Mouse (Mus musculus) ES-Bruce4 (cell line): ENCODE data around the gene Gm9733. TPM values are rescaled to one million over a fixed set of nuclear protein-coding genes. Genes with fewer than 3 reads are reported as not detected.
A peak's percentile ranks its signal among the peaks of the same experiment; 100 is the strongest.

ENCODE experiments used
- H3K27ac ChIP-seq: 2 replicates; pipeline ENCODE4 v1.5.1; 2012; ENCODE audit warnings: low read length, inconsistent platforms; ENCODE audit not compliant: insufficient read depth
- H3K27me3 ChIP-seq: 2 replicates; pipeline ENCODE4 v1.6.1; 2012; ENCODE audit warnings: mild to moderate bottlenecking, low read length, inconsistent platforms; ENCODE audit not compliant: control insufficient read depth, poor library complexity, insufficient read depth, severe bottlenecking
- H3K36me3 ChIP-seq: 2 replicates; pipeline ENCODE4 v1.6.1; 2012; ENCODE audit warnings: inconsistent platforms, mild to moderate bottlenecking, low read length, moderate library complexity; ENCODE audit not compliant: control insufficient read depth, poor library complexity, insufficient read depth, severe bottlenecking
- H3K4me1 ChIP-seq: one replicate; pipeline ENCODE4 v1.8.1; 2011; ENCODE audit warnings: low read length; ENCODE audit not compliant: control insufficient read depth, insufficient read depth
- H3K4me3 ChIP-seq: 2 replicates; pipeline ENCODE4 v1.5.1; 2011; ENCODE audit warnings: low read depth, mild to moderate bottlenecking, low read length
- H3K9ac ChIP-seq: 2 replicates; pipeline ENCODE4 v1.6.1; 2012; ENCODE audit warnings: low read depth, mild to moderate bottlenecking, inconsistent platforms; ENCODE audit not compliant: poor library complexity, severe bottlenecking
- H3K9me3 ChIP-seq: replicated peaks from 2 replicates; pipeline ENCODE4 v1.6.1; 2012; ENCODE audit warnings: mild to moderate bottlenecking, low read length, inconsistent platforms; ENCODE audit not compliant: control insufficient read depth, poor library complexity, insufficient read depth, severe bottlenecking
- CTCF ChIP-seq: IDR thresholded peaks from one replicate; pipeline ENCODE4 v1.8.1; 2011; ENCODE audit warnings: low read depth, low read length
- EP300 ChIP-seq: IDR thresholded peaks from 2 replicates; pipeline ENCODE4 v1.6.1; 2011; ENCODE audit warnings: low read depth, low read length; ENCODE audit not compliant: insufficient read depth
- POLR2A ChIP-seq: IDR thresholded peaks from one replicate; pipeline ENCODE4 v1.8.1; 2011; ENCODE audit warnings: low read length; ENCODE audit not compliant: insufficient read depth
- polyA plus RNA-seq: library from polyadenylated mRNA; stranded (reverse); fragments of >200 nt; gene quantifications from 2 replicates; pipeline ENCODE4 v1.2.4, GENCODE M21; 2011; ENCODE audit warnings: low read depth; ENCODE audit not compliant: missing spikeins, insufficient read depth, insufficient read length

Gene Gm9733
- polyA plus RNA-seq, 1 experiment: not detected

DNA sequence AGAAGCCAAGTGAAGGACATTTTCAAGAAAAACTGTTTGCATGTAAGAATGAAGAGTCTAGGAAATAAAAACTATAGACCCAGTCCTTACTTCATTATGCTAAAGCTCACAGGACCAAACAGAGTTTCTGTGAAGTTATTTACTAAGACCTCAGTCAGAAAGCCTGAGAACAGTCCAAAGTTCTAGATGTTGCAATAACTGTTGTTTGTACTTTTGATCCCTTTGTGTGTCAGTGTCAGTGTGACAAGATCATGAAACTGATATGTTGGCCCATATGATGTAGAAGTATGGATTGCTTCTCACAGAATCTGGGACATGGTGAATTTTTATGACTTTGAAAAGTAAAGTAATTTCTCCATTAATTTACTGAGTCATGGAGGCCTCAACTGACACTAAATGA lies 2.6 kb downstream of the Gm9733 start:
- H3K4me1 ChIP-seq: no peaks in the 10 kb centered on the region
- no peaks in the 10 kb centered on the region; the same call in 1 of the 2 replicates for H3K27me3 ChIP-seq
- H3K27ac ChIP-seq: no peak overlapping the region
- no peaks in the 10 kb centered on the region for H3K36me3 ChIP-seq
- no peak for TF ChIP-seq CTCF
- no peak for TF ChIP-seq POLR2A
- TF ChIP-seq EP300: no peak
- no peak overlapping the region for H3K4me3 ChIP-seq
- no peak overlapping the region for H3K9ac ChIP-seq
- peaks cover under 1% of the 10 kb centered on the region; the same call in 1 of the 2 replicates for H3K9me3 ChIP-seq

GRCm38 (mm10) chr3:15284424-15285328 lies 47.4 kb downstream of the Gm9733 start:
- no peaks in the 10 kb centered on the region for H3K4me1 ChIP-seq
- H3K27ac ChIP-seq: no peak overlapping the region
- TF ChIP-seq CTCF (no peak), POLR2A (no peak), EP300 (no peak)
- H3K36me3 ChIP-seq: no peaks in the 10 kb centered on the region
- no peaks in the 10 kb centered on the region for H3K9me3 ChIP-seq
- H3K9ac ChIP-seq: no peak overlapping the region
- H3K27me3 ChIP-seq: no peaks in the 10 kb centered on the region
- no peak overlapping the region for H3K4me3 ChIP-seq

DNA sequence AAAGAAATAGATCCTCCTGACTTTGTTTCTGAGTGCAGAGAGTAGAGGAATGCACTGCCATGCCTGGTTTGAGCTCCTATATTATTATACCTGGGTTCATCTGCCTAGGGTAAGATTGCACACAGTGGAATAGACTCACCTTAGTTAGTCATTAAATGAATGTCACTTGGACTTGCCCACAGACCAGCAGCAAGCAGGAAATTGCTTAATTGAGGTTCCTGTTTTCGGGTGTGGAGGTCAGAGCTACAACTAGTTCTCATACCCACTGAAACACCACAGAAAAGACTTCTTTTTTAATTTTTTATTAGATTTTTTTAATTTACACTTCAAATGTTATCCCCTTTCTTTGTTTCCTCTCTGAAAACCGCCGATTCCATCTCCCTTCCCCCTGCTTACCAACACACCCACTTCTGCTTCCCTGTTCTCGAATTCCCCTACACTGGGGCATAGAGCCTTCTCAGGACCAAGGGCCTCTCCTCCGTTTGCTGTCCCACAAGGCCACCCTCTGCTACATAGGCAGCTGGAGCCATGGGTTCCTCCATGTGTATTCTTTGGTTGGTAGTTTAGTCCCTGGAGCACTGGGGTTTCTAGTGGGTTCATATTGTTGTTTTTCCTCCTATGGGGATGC lies 56.1 kb downstream of the Gm9733 start:
- no peak overlapping the region for H3K9ac ChIP-seq
- H3K4me1 ChIP-seq: no peaks in the 10 kb centered on the region
- H3K27me3 ChIP-seq: no peaks in the 10 kb centered on the region
- TF ChIP-seq EP300 (no peak), POLR2A (no peak)
- H3K36me3 ChIP-seq: no peaks in the 10 kb centered on the region
- H3K9me3 ChIP-seq: no peaks in the 10 kb centered on the region
- no peak overlapping the region for H3K4me3 ChIP-seq
- H3K27ac ChIP-seq: no peak overlapping the region

DNA sequence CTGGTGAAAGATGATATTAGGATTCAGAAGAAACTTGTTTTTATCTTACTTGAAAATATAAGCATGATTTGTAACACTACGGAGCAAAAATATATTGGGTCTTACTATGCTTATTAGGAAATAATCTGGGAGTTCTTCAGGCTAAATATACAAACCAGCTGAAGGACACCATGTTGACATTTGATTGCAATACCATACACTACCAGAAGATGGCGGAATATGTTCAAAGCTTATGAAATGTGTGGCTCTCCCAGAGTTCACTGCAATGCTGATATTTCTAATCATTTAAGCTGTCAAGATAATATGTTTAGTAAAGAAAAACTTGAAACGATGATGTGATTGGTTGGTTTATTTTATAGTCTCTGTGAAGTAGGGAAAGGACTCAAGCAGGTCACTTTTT lies 67.7 kb downstream of the Gm9733 start:
- H3K4me1 ChIP-seq: no peaks in the 10 kb centered on the region
- H3K4me3 ChIP-seq: no peak overlapping the region
- no peaks in the 10 kb centered on the region for H3K27me3 ChIP-seq
- H3K27ac ChIP-seq: no peak overlapping the region
- H3K9ac ChIP-seq: no peak overlapping the region
- TF ChIP-seq CTCF: peak; percentile 8
- TF ChIP-seq EP300: no peak
- peaks cover 18% of the 10 kb centered on the region for H3K9me3 ChIP-seq
- H3K36me3 ChIP-seq: no peaks in the 10 kb centered on the region

DNA sequence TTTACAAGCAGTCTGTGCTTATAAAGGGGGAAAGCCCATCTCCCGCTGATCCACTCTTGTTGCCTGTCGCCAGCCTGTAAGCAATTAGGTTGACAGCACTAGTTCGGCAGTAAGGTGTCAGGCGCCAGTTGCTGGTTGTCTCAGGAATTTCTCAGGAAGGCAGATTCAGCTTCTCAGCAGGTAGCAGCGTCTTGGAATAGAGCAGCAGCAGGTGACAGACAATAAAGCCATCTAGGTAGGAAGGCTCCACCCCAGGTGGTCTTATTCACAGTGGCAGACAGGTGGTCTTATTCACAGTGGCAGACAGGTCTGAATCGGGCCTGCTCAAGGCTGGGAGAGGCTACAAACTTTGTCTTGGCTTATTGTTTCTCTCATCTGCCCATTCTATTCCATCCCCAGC lies 76.4 kb downstream of the Gm9733 start:
- TF ChIP-seq POLR2A (no peak), EP300 (no peak), CTCF (no peak)
- peak overlapping the region; percentile 37; the same call in 1 of the 2 replicates for H3K27ac ChIP-seq
- no peak overlapping the region for H3K4me3 ChIP-seq
- H3K9me3 ChIP-seq: peaks cover 16% of the 10 kb centered on the region
- H3K4me1 ChIP-seq: no peaks in the 10 kb centered on the region
- no peaks in the 10 kb centered on the region for H3K27me3 ChIP-seq
- no peaks in the 10 kb centered on the region for H3K36me3 ChIP-seq
- no peak overlapping the region for H3K9ac ChIP-seq

Other genes starting within 250 kb of the Gm9733 start
- gene Sirpb1a, start 94.2 kb upstream of the Gm9733 start, polyA plus RNA-seq: not detected in 2 replicates
- gene Sirpb1b, start 242.8 kb upstream of the Gm9733 start, polyA plus RNA-seq: not detected in 2 replicates